Mouse (Mus musculus): ENCODE measurements at regions not wholly inside any gene's neighbourhood (a gene's known extent, or its start where the extent isn't known, plus 50 kb on each side); places are given as distances from the start of the nearest gene placed in this dataset.

GRCm38 (mm10) chr9:122048999-122049398 is 52.1 kb upstream of the Pomgnt2 start:
- TF ChIP-seq CTCF (IDR thresholded peaks at IDR 0.05), result no peak
- no peak for TF ChIP-seq EP300 (IDR thresholded peaks at IDR 0.05)
